Mouse (Mus musculus) MEL (cell line): ENCODE results near the gene Tmem120a. TPM values are rescaled to one million over a fixed set of nuclear protein-coding genes. Genes with fewer than 3 reads are reported as not detected.

Experiments
- DNase-seq: peaks from one replicate; pipeline ENCODE4 v3.0.0; 2011; ENCODE audit warnings: low read depth, low spot score
- H3K27ac ChIP-seq: 2 replicates; pipeline ENCODE4 v1.5.1; 2012; ENCODE audit warnings: low read depth, mild to moderate bottlenecking, control low read depth, low read length, moderate library complexity; ENCODE audit not compliant: control insufficient read depth
- H3K27me3 ChIP-seq, 2 experiments: fragments of 150-350 bp in 1 of 2; sonication (generic) in 1 of 2; 2 replicates each; pipeline ENCODE4 v1.6.1; 2012; ENCODE audit warnings: low read length in 2 of 2, mild to moderate bottlenecking in 2 of 2, improper control_type of control experiment in 1 of 2, moderate library complexity in 1 of 2; ENCODE audit not compliant: insufficient read depth in 2 of 2, control insufficient read depth in 1 of 2
- H3K36me3 ChIP-seq, 2 experiments: 2 replicates each; pipeline ENCODE4 v1.6.1; 2012 to 2014; ENCODE audit warnings: low read length in 2 of 2, improper control_type of control experiment in 1 of 2, inconsistent platforms in 1 of 2, mild to moderate bottlenecking in 1 of 2; ENCODE audit not compliant: insufficient read depth in 2 of 2, control insufficient read depth in 1 of 2
- H3K4me1 ChIP-seq, 2 experiments: fragments of 150-350 bp in 1 of 2; sonication (generic) in 1 of 2; 2 replicates each; pipeline ENCODE4 v1.6.1; 2012; ENCODE audit warnings: low read length in 2 of 2, improper control_type of control experiment in 1 of 2, mild to moderate bottlenecking in 1 of 2; ENCODE audit not compliant: insufficient read depth in 2 of 2, control insufficient read depth in 1 of 2
- H3K4me3 ChIP-seq, 2 experiments: fragments of 150-350 bp in 1 of 2; sonication (generic) in 1 of 2; 2 replicates each; pipeline ENCODE4 v1.5.1; 2012; ENCODE audit warnings: low read depth in 2 of 2, low read length in 2 of 2, mild to moderate bottlenecking in 2 of 2, moderate library complexity in 2 of 2, control low read depth in 1 of 2, improper control_type of control experiment in 1 of 2; ENCODE audit not compliant: control insufficient read depth in 1 of 2, insufficient read depth in 1 of 2
- H3K79me2 ChIP-seq: 2 replicates; pipeline ENCODE4 v1.6.1; 2012; ENCODE audit warnings: mild to moderate bottlenecking, low read length, moderate library complexity; ENCODE audit not compliant: control insufficient read depth, poor library complexity, insufficient read depth
- H3K9ac ChIP-seq: 2 replicates; pipeline ENCODE4 v1.6.1; 2012; ENCODE audit warnings: low read depth, mild to moderate bottlenecking, control low read depth, low read length, moderate library complexity; ENCODE audit not compliant: control insufficient read depth, poor library complexity, severe bottlenecking
- H3K9me3 ChIP-seq: fragments of 150-350 bp; sonication (generic); replicated peaks from 2 replicates; pipeline ENCODE4 v1.6.1; 2012; ENCODE audit warnings: mild to moderate bottlenecking, low read length, improper control_type of control experiment, moderate library complexity; ENCODE audit not compliant: insufficient read depth
- EP300 ChIP-seq, 2 experiments: IDR thresholded peaks; 2 replicates each; pipeline ENCODE4 v1.6.1; 2011; ENCODE audit warnings: improper control_type of control experiment in 2 of 2, low read length in 2 of 2, low read depth in 1 of 2, mild to moderate bottlenecking in 1 of 2
- ETS1 ChIP-seq: IDR thresholded peaks from 2 replicates; pipeline ENCODE4 v1.6.1; 2012; ENCODE audit warnings: low read depth, mild to moderate bottlenecking, inconsistent platforms, low read length, improper control_type of control experiment, moderate library complexity
- GATA1 ChIP-seq: IDR thresholded peaks from 2 replicates; pipeline ENCODE4 v1.6.1; 2011; ENCODE audit warnings: low read depth, low read length, improper control_type of control experiment
- KAT2A ChIP-seq: conservative IDR thresholded peaks from 2 replicates; pipeline ENCODE4 v1.6.1; 2012; ENCODE audit warnings: low read depth, low read length, improper control_type of control experiment, inconsistent platforms
- MXI1 ChIP-seq: IDR thresholded peaks from 2 replicates; pipeline ENCODE4 v1.6.1; 2011; ENCODE audit warnings: mild to moderate bottlenecking, low read depth, low read length, improper control_type of control experiment
- MYB ChIP-seq: IDR thresholded peaks from 2 replicates; pipeline ENCODE4 v1.6.1; 2011; ENCODE audit warnings: mild to moderate bottlenecking, low read depth, low read length, improper control_type of control experiment
- RCOR1 ChIP-seq: IDR thresholded peaks from 2 replicates; pipeline ENCODE4 v1.6.1; 2012; ENCODE audit warnings: low read depth, mild to moderate bottlenecking, inconsistent platforms, low read length, improper control_type of control experiment
- SIN3A ChIP-seq: IDR thresholded peaks from 2 replicates; pipeline ENCODE4 v1.6.1; 2012; ENCODE audit warnings: low read length, improper control_type of control experiment, inconsistent platforms
- SMC3 ChIP-seq: IDR thresholded peaks from 2 replicates; pipeline ENCODE4 v1.6.1; 2011; ENCODE audit warnings: low read depth, low read length, improper control_type of control experiment
- TAL1 ChIP-seq: IDR thresholded peaks from 2 replicates; pipeline ENCODE4 v1.6.1; 2012; ENCODE audit warnings: mild to moderate bottlenecking, inconsistent platforms, low read length, moderate library complexity, mixed read lengths
- TBP ChIP-seq: IDR thresholded peaks from 2 replicates; pipeline ENCODE4 v1.8.0; 2011; ENCODE audit warnings: low read depth, low read length, improper control_type of control experiment
- polyA plus RNA-seq, 2 experiments: library from polyadenylated mRNA; stranded (reverse) in 1 of 2; unstranded in 1 of 2; fragments of >175 nt in 1 of 2; fragments of >200 nt in 1 of 2; gene quantifications; 2 replicates each; pipeline versions ENCODE4 v1.2.1 to v1.2.4; 2012; ENCODE audit warnings: low replicate concordance in 2 of 2, low read depth in 1 of 2; ENCODE audit not compliant: insufficient read length in 2 of 2, insufficient read depth in 1 of 2, missing spikeins in 1 of 2
- total RNA-seq: library from RNA; depleted of rRNA; stranded (reverse); fragments of 300-350 nt; gene quantifications from 2 replicates; pipeline ENCODE4 v1.2.3, GENCODE M21; 2012

The Tmem120a gene
- total and polyA plus RNA-seq, 3 experiments = 19.6 to 38.8 TPM; not detected in 1

DNA sequence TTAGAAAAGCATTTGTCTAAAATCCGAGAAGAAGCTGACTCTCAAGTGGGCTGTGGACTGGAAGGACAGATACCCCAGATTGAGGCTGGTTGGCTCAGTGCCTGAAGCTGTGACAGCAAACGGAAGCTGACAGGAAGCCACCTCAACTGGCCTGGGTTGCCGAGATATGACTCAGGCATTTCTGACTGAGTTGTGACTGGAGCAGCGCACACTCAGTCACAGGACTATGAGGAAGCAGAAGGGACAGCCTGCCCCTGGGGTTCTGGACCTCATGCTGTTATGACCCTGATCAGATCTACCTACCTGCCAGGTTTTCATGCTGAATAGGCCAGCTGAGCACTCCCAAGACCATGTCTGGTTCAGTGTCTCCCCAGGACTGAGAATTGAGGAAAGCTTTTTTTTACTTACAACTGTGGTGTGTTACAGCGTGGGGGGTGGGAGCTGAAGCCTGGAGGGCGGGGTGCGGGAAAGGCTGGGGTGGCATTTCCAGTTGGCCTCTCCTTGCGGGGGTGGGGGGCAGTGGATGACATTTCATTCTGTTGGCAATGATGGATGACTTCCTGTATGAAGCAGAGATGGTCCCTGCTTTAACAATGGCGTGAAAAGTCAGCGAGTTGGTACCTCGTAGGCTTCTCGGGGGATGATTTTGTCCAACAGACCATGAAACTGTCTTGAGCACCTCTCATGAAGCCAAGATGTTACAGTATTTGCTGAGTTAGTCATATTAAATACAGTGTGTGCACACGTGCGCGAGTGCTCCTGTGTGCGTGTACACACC, 30.6 kb downstream of the Tmem120a start (continued):
- TF ChIP-seq SMC3 = no peak; the same call in 1 of the 2 replicates
- peak; percentile 41; the same call in 1 of the 2 replicates for TF ChIP-seq TBP
- peak; percentile 85 for TF ChIP-seq MXI1
- peak; percentile 100 for TF ChIP-seq RCOR1
- TF ChIP-seq, all 39 proteins: peak for 25

DNA sequence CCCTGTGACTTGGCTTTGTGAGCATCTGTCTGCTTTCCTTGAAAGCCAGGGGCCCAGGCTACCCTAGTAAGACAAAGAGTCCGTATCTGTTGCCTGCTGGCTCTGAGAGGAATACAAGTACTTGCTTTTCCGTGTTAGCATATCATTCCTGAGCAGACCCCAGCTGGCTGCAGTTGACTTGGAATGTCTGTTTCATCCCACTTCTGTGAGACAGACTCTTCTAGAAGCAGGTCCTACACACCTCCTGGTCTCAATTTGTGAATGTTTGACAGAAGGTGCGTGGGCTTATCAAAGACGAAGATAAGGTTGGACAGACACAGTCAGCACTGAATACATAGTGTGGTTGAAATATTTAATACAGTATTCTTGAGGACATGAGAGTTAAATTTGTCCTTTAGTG, 31.4 kb downstream of the Tmem120a start:
- H3K9me3 ChIP-seq = no peaks in the 10 kb centered on the region
- TF ChIP-seq MXI1 = no peak
- peak; percentile 27 for TF ChIP-seq ETS1
- no peak for TF ChIP-seq SIN3A
- TF ChIP-seq EP300 (IDR thresholded peaks at IDR 0.05; ENCODE audit: low read depth in 1 of 2, low read length in 2 of 2) = peak; percentile 33 to 70; a peak in 3 of 4 replicates
- peak; percentile 50; the same call in 1 of the 2 replicates for TF ChIP-seq TAL1
- peak; percentile 72 for TF ChIP-seq GATA1
- TF ChIP-seq, all 39 proteins: peak for 4
- Histone ChIP-seq H3K4me1 (peaks cover 23 to 48% of the 10 kb centered on the region in 2 experiments), H3K9ac (peak overlapping the region; percentile 18; the same call in 1 of the 2 replicates), H3K27ac (peak overlapping the region; percentile 82), H3K36me3 (peaks cover 0 to 47% of the 10 kb centered on the region in 2 experiments; a peak in 3 of 4 replicates), H3K4me3 (no peak overlapping the region), H3K27me3 (no peaks in the 10 kb centered on the region), H3K79me2 (0 out of 2 replicates have a peak, but pooled peaks cover 3% of the 10 kb centered on the region)
- peak; percentile 57 for DNase-seq

DNA sequence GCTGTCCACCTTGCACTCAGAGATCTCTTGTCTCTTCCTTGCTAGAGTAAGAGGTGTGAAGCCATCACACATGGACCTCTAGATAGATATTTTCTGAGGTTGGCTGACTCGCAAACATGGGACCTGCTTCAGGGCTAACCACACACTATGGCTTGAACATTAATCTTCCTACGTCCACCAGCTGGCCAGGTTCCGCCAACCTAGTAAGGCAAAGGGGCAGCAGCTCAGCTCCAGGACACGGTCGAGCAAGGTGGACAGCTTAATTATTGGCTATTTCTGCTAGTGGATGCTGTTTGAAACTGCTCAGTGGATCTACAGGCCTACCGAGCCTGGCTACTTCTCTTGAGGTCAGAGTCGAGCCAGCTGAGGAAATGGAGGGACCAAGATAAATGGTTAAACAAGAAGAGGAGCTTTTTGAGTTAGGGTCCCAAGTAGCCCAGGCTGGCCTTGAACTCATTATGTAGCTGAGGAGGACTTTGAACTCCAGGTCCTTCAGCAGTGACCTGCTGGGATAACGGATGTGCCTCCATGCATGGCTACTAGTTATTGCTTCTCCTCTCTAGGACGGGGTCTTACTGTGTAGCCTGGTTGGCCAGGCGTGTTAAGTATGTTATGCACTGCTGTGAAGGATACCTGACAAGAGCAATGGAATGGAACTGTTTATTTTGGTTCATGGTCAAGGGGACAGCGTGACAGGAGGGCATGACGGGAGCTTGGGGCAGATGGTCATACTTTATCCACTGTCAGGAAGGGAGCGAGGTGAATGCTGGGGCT, 32.5 kb downstream of the Tmem120a start:
- Histone ChIP-seq H3K27me3 (no peaks in the 10 kb centered on the region), H3K9ac (no peak overlapping the region; the same call in 1 of the 2 replicates), H3K79me2 (0 out of 2 replicates have a peak, but pooled peaks cover 3% of the 10 kb centered on the region), H3K36me3 (peaks cover 0 to 51% of the 10 kb centered on the region in 2 experiments; a peak in 3 of 4 replicates), H3K9me3 (no peaks in the 10 kb centered on the region), H3K4me1 (peaks cover 25 to 56% of the 10 kb centered on the region in 2 experiments), H3K27ac (no peak overlapping the region; the same call in 1 of the 2 replicates), H3K4me3 (no peak overlapping the region)
- no peak for DNase-seq
- TF ChIP-seq TAL1 (peak; percentile 14; the same call in 1 of the 2 replicates), ETS1 (no peak), MYB (no peak), KAT2A (no peak)
- TF ChIP-seq, all 39 proteins: peak for 1
